9 mouse cellular contexts compared by ENCODE assay signal in genomic region chr11:6391516-6392276, GRCm38 (mm10). TPM values are rescaled to one million over a fixed set of nuclear protein-coding genes. Genes with fewer than 3 reads are reported as not detected.
DNase-seq lines count a peak whose midpoint lies in the region; ATAC-seq and TF ChIP-seq lines count a peak whose summit lies in the region.
"Had no signal": no experiment of that assay in that cellular context is flagged by ENCODE, and none has a peak within 500 bp of the region (broad histone marks: within the 10 kb centered on the region; RNA-seq: fewer than 3 reads in every experiment).

No protein-coding gene starts in this region.

- H3K4me2 ChIP-seq in hindbrain, embryonic 13.5 days = peak overlapping the region; percentile 82
- H3K4me2 ChIP-seq in hindbrain, embryonic 16.5 days (ENCODE audit: low read length) = no peak overlapping the region; the same call in 1 of the 2 replicates

- H3K27ac ChIP-seq in hindbrain, embryonic 13.5 days = no peak overlapping the region
- H3K27ac ChIP-seq in hindbrain, embryonic 16.5 days (ENCODE audit: low read depth, low read length) = no peak overlapping the region
- no peak overlapping the region for H3K27ac ChIP-seq in cerebellum, adult 2 months (ENCODE audit: insufficient read depth, low read length)

- peak; percentile 82 to 86 for DNase-seq in B cell, adult 2 months
- DNase-seq in T-cell, adult 2 months (ENCODE audit: low spot score) = peak; percentile 68
- peak; percentile 77 to 82 for DNase-seq in natural killer cell, adult 2 months (ENCODE audit: low spot score in 2 of 2)
- no peak for DNase-seq in cerebellum, adult 2 months
- DNase-seq: adrenal gland, adult 8-10 months; lung, postnatal 10 days had no signal

- H3K4me1 ChIP-seq in hindbrain, embryonic 13.5 days (replicated peaks) = peaks cover 45% of the 10 kb centered on the region
- H3K4me1 ChIP-seq in hindbrain, embryonic 16.5 days (ENCODE audit: control insufficient read depth, insufficient read depth, low read depth, low read length) = peaks cover 16% of the 10 kb centered on the region
- peaks cover 28% of the 10 kb centered on the region for H3K4me1 ChIP-seq in cerebellum, adult 2 months (ENCODE audit: control insufficient read depth, insufficient read depth, low read length)

- H3K4me3 ChIP-seq in hindbrain, embryonic 13.5 days = 0 out of 2 replicates have a peak overlapping the region, but pooled peaks have one; percentile 6
- H3K4me3 ChIP-seq in hindbrain, embryonic 16.5 days (ENCODE audit: low read length) = no peak overlapping the region
- H3K4me3 ChIP-seq in cerebellum, adult 2 months (replicated peaks; ENCODE audit: insufficient read depth, low read depth, low read length) = no peak overlapping the region

- H3K9me3 ChIP-seq in hindbrain, embryonic 13.5 days = no peaks in the 10 kb centered on the region
- no peaks in the 10 kb centered on the region for H3K9me3 ChIP-seq in hindbrain, embryonic 16.5 days (ENCODE audit: control insufficient read depth, low read length)

- H3K27me3 ChIP-seq in hindbrain, embryonic 13.5 days = no peaks in the 10 kb centered on the region
- H3K27me3 ChIP-seq in hindbrain, embryonic 16.5 days (replicated peaks; ENCODE audit: control insufficient read depth, insufficient read depth, low read length) = no peaks in the 10 kb centered on the region
- no peaks in the 10 kb centered on the region for H3K27me3 ChIP-seq in cerebellum, adult 2 months (ENCODE audit: control insufficient read depth, insufficient read depth, low read length)

- 92% methylated on average over 8 of the region's 8 CpGs for WGBS in hindbrain, embryonic 13.5 days
- 89% methylated on average over 8 of the region's 8 CpGs for WGBS in hindbrain, embryonic 16.5 days
- WGBS in cerebellum, adult 2 months = 88% methylated on average over 8 of the region's 8 CpGs

- no peak for TF ChIP-seq POLR2A in cerebellum, adult 2 months (IDR thresholded peaks at IDR 0.05; ENCODE audit: borderline replicate concordance, insufficient read depth, low read length)

- no peak overlapping the region; the same call in 1 of the 2 replicates for H3K9ac ChIP-seq in hindbrain, embryonic 13.5 days
- H3K9ac ChIP-seq in hindbrain, embryonic 16.5 days (ENCODE audit: low read depth, low read length) = no peak overlapping the region

- no peak for TF ChIP-seq CTCF in cerebellum, adult 2 months (IDR thresholded peaks at IDR 0.05; ENCODE audit: borderline replicate concordance, insufficient read depth, low read depth, low read length)

- ATAC-seq in hindbrain, embryonic 13.5 days (ENCODE audit: low FRiP score) = no peak
- ATAC-seq in hindbrain, embryonic 16.5 days = no peak
- no peak for ATAC-seq in megakaryocyte-erythroid progenitor cell, adult 5-6 weeks (replicated peaks; ENCODE audit: low FRiP score, low TSS enrichment, poor library complexity, severe bottlenecking)

- peaks cover 52% of the 10 kb centered on the region for H3K36me3 ChIP-seq in hindbrain, embryonic 13.5 days
- peaks cover 23% of the 10 kb centered on the region for H3K36me3 ChIP-seq in hindbrain, embryonic 16.5 days (ENCODE audit: control insufficient read depth, insufficient read depth, low read length)

RNA-seq across cellular contexts. Expression of gene Zmiz2, which starts 2.8 kb away (rescaled TPM):
- polyA plus RNA-seq in hindbrain, embryonic 13.5 days (2015; fragmentation: Nextera tagmentation; extraction: Ambion mirVana) = 29.2 and 31.9 TPM in 2 replicates
- polyA plus RNA-seq in hindbrain, embryonic 16.5 days (2015; fragmentation: Nextera tagmentation; extraction: Ambion mirVana) = 29.1 and 29.6 TPM in 2 replicates
- total RNA-seq in megakaryocyte-erythroid progenitor cell, adult 5-6 weeks (2014; fragmentation: Nextera tagmentation) = 65.9 and 70.0 TPM in 2 replicates
- total RNA-seq in megakaryocyte-erythroid progenitor cell, adult 5-6 weeks (2017) = 5.6 and 10.4 TPM in 2 replicates
- polyA plus RNA-seq in cerebellum, adult 2 months (2012; rRNA removed) = 90.4 and 92.2 TPM in 2 replicates

RNA-seq across cellular contexts. Expression of gene Ppia, which starts 23.5 kb away (rescaled TPM):
- polyA plus RNA-seq in hindbrain, embryonic 13.5 days (2015; fragmentation: Nextera tagmentation; extraction: Ambion mirVana) = 3,979 and 4,017 TPM in 2 replicates
- 4,094 and 4,423 TPM in 2 replicates for polyA plus RNA-seq in hindbrain, embryonic 16.5 days (2015; fragmentation: Nextera tagmentation; extraction: Ambion mirVana)
- total RNA-seq in megakaryocyte-erythroid progenitor cell, adult 5-6 weeks (2014; fragmentation: Nextera tagmentation) = 3,823 and 4,304 TPM in 2 replicates
- 1,965 and 1,971 TPM in 2 replicates for total RNA-seq in megakaryocyte-erythroid progenitor cell, adult 5-6 weeks (2017)
- 2,288 and 2,321 TPM in 2 replicates for polyA plus RNA-seq in cerebellum, adult 2 months (2012; rRNA removed)

RNA-seq across cellular contexts. Expression of gene H2afv, which starts 52.5 kb away (rescaled TPM):
- polyA plus RNA-seq in hindbrain, embryonic 13.5 days (2015; fragmentation: Nextera tagmentation; extraction: Ambion mirVana) = 381 and 387 TPM in 2 replicates
- polyA plus RNA-seq in hindbrain, embryonic 16.5 days (2015; fragmentation: Nextera tagmentation; extraction: Ambion mirVana) = 223 and 239 TPM in 2 replicates
- total RNA-seq in megakaryocyte-erythroid progenitor cell, adult 5-6 weeks (2014; fragmentation: Nextera tagmentation) = 144 and 178 TPM in 2 replicates
- total RNA-seq in megakaryocyte-erythroid progenitor cell, adult 5-6 weeks (2017) = 85.9 and 103 TPM in 2 replicates
- 106 and 107 TPM in 2 replicates for polyA plus RNA-seq in cerebellum, adult 2 months (2012; rRNA removed)

Comparison
In these comparisons a context has a peak if more than half of its experiments do, and no peak if none do; other contexts are left out.
1. DNase-seq: peak in B cell, adult 2 months (2 of 2), T-cell, adult 2 months (single experiment) and natural killer cell, adult 2 months (2 of 2); none in cerebellum, adult 2 months (0 of 2).